Mouse (Mus musculus) ES-Bruce4 (cell line): ENCODE data around the gene Vamp2. TPM values are rescaled to one million over a fixed set of nuclear protein-coding genes. Genes with fewer than 3 reads are reported as not detected.

Source experiments
- H3K27ac ChIP-seq: 2 replicates; pipeline ENCODE4 v1.5.1; 2012; ENCODE audit warnings: low read length, inconsistent platforms; ENCODE audit not compliant: insufficient read depth
- H3K27me3 ChIP-seq: 2 replicates; pipeline ENCODE4 v1.6.1; 2012; ENCODE audit warnings: mild to moderate bottlenecking, low read length, inconsistent platforms; ENCODE audit not compliant: control insufficient read depth, poor library complexity, insufficient read depth, severe bottlenecking
- H3K36me3 ChIP-seq: 2 replicates; pipeline ENCODE4 v1.6.1; 2012; ENCODE audit warnings: inconsistent platforms, mild to moderate bottlenecking, low read length, moderate library complexity; ENCODE audit not compliant: control insufficient read depth, poor library complexity, insufficient read depth, severe bottlenecking
- H3K4me1 ChIP-seq: one replicate; pipeline ENCODE4 v1.8.1; 2011; ENCODE audit warnings: low read length; ENCODE audit not compliant: control insufficient read depth, insufficient read depth
- H3K4me3 ChIP-seq: 2 replicates; pipeline ENCODE4 v1.5.1; 2011; ENCODE audit warnings: low read depth, mild to moderate bottlenecking, low read length
- H3K9ac ChIP-seq: 2 replicates; pipeline ENCODE4 v1.6.1; 2012; ENCODE audit warnings: low read depth, mild to moderate bottlenecking, inconsistent platforms; ENCODE audit not compliant: poor library complexity, severe bottlenecking
- H3K9me3 ChIP-seq: replicated peaks from 2 replicates; pipeline ENCODE4 v1.6.1; 2012; ENCODE audit warnings: mild to moderate bottlenecking, low read length, inconsistent platforms; ENCODE audit not compliant: control insufficient read depth, poor library complexity, insufficient read depth, severe bottlenecking
- CTCF ChIP-seq: IDR thresholded peaks from one replicate; pipeline ENCODE4 v1.8.1; 2011; ENCODE audit warnings: low read depth, low read length
- EP300 ChIP-seq: IDR thresholded peaks from 2 replicates; pipeline ENCODE4 v1.6.1; 2011; ENCODE audit warnings: low read depth, low read length; ENCODE audit not compliant: insufficient read depth
- POLR2A ChIP-seq: IDR thresholded peaks from one replicate; pipeline ENCODE4 v1.8.1; 2011; ENCODE audit warnings: low read length; ENCODE audit not compliant: insufficient read depth
- polyA plus RNA-seq: library from polyadenylated mRNA; stranded (reverse); fragments of >200 nt; gene quantifications from 2 replicates; pipeline ENCODE4 v1.2.4, GENCODE M21; 2011; ENCODE audit warnings: low read depth; ENCODE audit not compliant: missing spikeins, insufficient read depth, insufficient read length

Vamp2 gene
- polyA plus RNA-seq, 1 experiment = 39.5 TPM

GRCm38 (mm10) chr11:69062761-69063224, 25.5 kb upstream of the Vamp2 start:
- TF ChIP-seq EP300 (peak; percentile 57; the same call in 1 of the 2 replicates), POLR2A (no peak)
- Histone ChIP-seq H3K9ac (peak overlapping the region; percentile 83), H3K4me3 (peak overlapping the region; percentile 92), H3K9me3 (no peaks in the 10 kb centered on the region), H3K27me3 (no peaks in the 10 kb centered on the region), H3K4me1 (no peaks in the 10 kb centered on the region), H3K36me3 (no peaks in the 10 kb centered on the region), H3K27ac (peak overlapping the region; percentile 53)

DNA sequence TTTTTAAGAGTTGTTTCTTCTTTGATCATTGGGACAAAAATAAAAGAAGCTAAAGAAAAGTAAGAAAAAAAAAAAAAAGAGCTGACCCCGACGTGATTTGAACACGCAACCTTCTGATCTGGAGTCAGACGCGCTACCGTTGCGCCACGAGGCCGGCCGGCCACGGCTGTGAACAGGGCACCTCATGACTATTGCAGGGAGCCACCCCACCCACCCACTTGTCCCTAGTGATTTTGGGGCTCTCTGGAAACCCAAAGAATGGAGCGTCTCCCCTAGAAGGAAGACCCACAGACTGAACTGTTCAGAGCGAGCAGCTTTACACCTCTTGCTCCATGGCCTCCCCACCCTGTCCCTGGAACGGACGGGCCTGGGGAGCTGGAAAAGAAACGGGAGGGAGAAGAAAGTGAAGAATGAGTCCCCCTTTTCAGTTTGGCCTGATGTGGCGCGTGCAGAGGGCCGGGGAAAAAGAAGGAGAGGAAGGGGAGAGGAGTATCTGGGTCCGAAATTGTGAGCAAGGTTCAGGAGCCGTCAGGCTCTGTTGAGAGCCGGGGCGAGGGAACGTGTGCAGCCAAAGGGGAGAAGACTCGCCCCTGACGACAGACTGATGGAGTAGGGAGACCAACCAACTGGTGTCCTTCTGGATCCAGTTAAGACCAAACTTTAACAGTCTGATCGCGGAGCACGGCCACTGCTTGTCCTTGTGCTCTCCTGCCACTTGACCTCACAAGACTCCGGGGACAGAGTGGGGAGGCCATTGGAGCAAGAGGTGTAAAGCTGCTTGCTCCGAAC, 24.7 kb upstream of the Vamp2 start:
- no peaks in the 10 kb centered on the region for H3K36me3 ChIP-seq

GRCm38 (mm10) chr11:69064259-69065133, 23.8 kb upstream of the Vamp2 start:
- Histone ChIP-seq H3K4me3 (peak overlapping the region; percentile 93), H3K27me3 (no peaks in the 10 kb centered on the region), H3K9me3 (no peaks in the 10 kb centered on the region), H3K9ac (peak overlapping the region; percentile 83), H3K27ac (no peak overlapping the region), H3K4me1 (no peaks in the 10 kb centered on the region), H3K36me3 (no peaks in the 10 kb centered on the region)
- no peak for TF ChIP-seq POLR2A
- TF ChIP-seq EP300 = no peak
- TF ChIP-seq CTCF = no peak

More for the DNA sequence above, 24.7 kb upstream of the Vamp2 start:
- Histone ChIP-seq H3K4me3 (peak overlapping the region; percentile 93), H3K27ac (peak overlapping the region; percentile 53), H3K9ac (peak overlapping the region; percentile 83), H3K27me3 (no peaks in the 10 kb centered on the region), H3K4me1 (no peaks in the 10 kb centered on the region), H3K9me3 (no peaks in the 10 kb centered on the region)
- TF ChIP-seq POLR2A = no peak
- TF ChIP-seq EP300 = no peak

GRCm38 (mm10) chr11:69065394-69065925, 22.8 kb upstream of the Vamp2 start:
- H3K36me3 ChIP-seq = no peaks in the 10 kb centered on the region
- H3K4me3 ChIP-seq = no peak overlapping the region
- H3K9me3 ChIP-seq = no peaks in the 10 kb centered on the region
- peak overlapping the region; percentile 45; the same call in 1 of the 2 replicates for H3K9ac ChIP-seq
- TF ChIP-seq EP300 = no peak
- no peak for TF ChIP-seq POLR2A
- TF ChIP-seq CTCF = no peak
- no peaks in the 10 kb centered on the region for H3K4me1 ChIP-seq
- H3K27me3 ChIP-seq = no peaks in the 10 kb centered on the region
- no peak overlapping the region for H3K27ac ChIP-seq

- no peaks in the 10 kb centered on the region for H3K36me3 ChIP-seq
- no peaks in the 10 kb centered on the region for H3K27me3 ChIP-seq
- peak overlapping the region; percentile 57 for H3K4me3 ChIP-seq
- TF ChIP-seq POLR2A (no peak), EP300 (no peak), CTCF (no peak)
- no peak overlapping the region for H3K27ac ChIP-seq
- no peaks in the 10 kb centered on the region for H3K9me3 ChIP-seq
- H3K4me1 ChIP-seq = no peaks in the 10 kb centered on the region
- H3K9ac ChIP-seq = peak overlapping the region; percentile 45
Measured at GRCm38 (mm10) chr11:69066163-69066861, 22.0 kb upstream of the Vamp2 start.
